Mouse (Mus musculus): ENCODE results near the gene Tmem117.

The Tmem117 gene

GRCm38 (mm10) chr15:95024401-95024800 is 395.4 kb downstream of the Tmem117 start:
- no peak for DNase-seq (ENCODE audit: low read depth, low spot score)

DNA sequence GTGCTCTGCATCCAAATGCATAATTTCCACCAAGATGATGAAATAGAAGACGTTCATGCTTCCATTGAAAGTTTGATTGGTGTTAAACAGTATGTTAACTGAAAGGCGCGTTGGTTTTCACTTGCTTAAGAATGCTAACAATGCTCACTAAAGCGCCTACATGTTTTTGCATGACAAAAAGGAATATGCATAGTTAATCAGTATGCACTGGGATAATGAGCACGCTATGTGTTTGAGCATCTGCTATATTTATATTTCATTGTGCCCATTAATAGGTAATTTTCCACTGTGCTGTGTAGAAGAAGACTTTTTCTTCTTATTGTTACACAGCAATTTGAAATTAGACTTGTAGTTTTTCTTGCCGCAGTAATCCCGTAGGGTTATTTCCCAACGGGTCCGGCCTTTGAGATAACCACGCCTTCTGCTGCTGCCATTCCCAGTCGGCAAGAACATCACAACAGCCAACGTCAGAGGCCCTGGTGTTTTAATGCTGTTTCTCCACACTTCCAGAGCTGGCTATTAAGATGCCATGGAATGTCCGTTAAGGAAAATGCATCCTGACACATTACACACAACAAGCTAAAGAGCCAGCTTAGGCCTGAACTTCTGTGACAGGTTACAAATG is 399.9 kb downstream of the Tmem117 start:
- DNase-seq (ENCODE audit: low read depth, low spot score), result no peak

GRCm38 (mm10) chr15:95029487-95029875 is 400.4 kb downstream of the Tmem117 start:
- DNase-seq (ENCODE audit: low read depth, low spot score), result no peak

DNA sequence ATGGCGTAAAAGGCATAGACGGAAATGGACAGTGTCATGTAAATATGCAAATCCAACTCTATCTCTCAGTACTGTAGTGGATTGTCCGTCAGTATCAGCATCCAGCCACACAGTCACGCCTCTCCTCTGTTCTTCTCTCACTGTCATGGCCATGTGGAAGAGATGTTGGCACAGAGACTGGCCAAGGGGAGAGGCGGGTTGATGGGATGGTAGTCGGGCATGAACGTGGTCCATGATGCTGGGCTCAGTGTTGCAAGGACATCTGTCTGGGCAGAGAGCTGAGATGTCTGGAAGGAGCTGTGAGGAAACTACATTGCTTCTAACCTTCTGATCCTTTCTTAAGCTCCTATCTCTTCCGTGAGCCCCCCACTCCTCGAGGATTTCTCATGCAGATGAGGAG is 413.4 kb downstream of the Tmem117 start:
- no peak for DNase-seq (ENCODE audit: low read depth, low spot score)

DNA sequence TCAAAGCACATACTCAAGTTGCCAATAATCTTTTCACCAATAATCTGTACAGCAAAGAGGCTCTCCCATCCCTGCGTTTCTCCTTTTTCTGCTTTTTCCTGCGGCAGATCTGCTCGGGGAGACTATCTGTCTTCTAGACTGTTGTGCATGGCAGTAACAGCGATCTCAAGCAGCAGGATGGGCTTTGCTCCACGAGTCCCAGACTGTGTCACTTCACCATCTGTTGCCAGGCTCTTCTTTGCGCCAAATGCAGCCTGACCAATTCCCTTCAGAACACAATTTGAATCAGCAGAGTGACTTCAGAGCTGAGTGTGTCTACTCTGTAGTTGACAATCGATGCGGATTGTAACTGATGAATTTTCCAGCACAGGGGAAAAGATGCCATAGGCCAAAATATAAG is 415.0 kb downstream of the Tmem117 start:
- DNase-seq (ENCODE audit: low read depth, low spot score), result no peak

DNA sequence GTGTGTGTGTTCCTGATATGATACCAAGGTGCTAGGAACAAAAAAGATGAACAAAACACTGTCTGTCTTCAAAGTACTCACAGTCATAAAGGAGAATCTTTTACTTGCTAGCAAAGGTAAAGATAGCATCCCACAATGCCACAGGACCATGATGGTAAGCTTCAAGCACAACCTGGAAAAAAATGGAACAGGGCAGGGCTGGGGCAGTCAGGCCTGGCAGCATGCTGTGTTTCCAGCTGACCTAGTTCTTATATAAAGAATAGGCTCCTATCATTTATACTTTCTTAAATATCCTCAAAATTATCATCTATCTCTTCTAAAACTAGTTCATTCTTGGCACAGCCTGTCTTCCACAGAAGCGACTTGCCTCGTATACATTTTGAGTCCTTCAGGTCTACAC is 418.5 kb downstream of the Tmem117 start:
- no peak for DNase-seq (ENCODE audit: low read depth, low spot score)

GRCm38 (mm10) chr15:95049171-95049729 is 420.2 kb downstream of the Tmem117 start:
- DNase-seq (ENCODE audit: low read depth, low spot score), result no peak

DNA sequence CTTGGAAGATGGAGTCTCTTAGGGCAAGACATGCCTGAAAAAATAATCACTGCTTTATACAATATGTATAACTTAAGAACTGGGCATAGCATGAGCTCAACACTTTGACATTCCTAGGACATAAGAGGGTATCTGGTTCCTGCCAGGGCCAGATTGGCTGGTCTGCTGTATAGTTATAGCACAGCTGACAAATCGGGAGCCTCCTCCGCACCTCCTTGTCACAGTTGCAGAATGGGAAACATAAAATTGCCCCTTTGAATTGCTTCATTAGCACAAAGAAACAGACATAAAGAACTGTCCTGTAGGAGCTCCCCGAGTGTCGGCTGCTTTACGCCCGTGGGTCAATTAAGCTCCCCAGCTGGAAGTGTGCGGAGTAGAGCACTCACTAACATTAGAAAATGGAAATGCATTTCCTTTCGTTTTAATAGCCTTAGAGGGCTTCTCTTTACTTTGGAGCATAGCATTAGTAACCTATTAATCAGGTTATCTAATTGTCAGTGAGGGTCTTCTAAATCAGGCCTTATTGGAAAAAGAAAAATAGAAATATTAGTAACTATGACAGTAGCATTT is 426.1 kb downstream of the Tmem117 start:
- no peak for DNase-seq (ENCODE audit: low read depth, low spot score)

- no peak for DNase-seq (ENCODE audit: low read depth, low spot score)
Measured at GRCm38 (mm10) chr15:95068023-95068422, 439.0 kb downstream of the Tmem117 start.

GRCm38 (mm10) chr15:95068799-95069198 is 439.8 kb downstream of the Tmem117 start:
- DNase-seq (ENCODE audit: low read depth, low spot score), result no peak

GRCm38 (mm10) chr15:95070881-95071280 is 441.8 kb downstream of the Tmem117 start:
- DNase-seq (ENCODE audit: low read depth, low spot score), result no peak

- no peak for DNase-seq (ENCODE audit: low read depth, low spot score)
Measured at GRCm38 (mm10) chr15:95075356-95075755, 446.3 kb downstream of the Tmem117 start.

GRCm38 (mm10) chr15:95081654-95082053 is 452.6 kb downstream of the Tmem117 start:
- DNase-seq (ENCODE audit: low read depth, low spot score), result no peak

DNA sequence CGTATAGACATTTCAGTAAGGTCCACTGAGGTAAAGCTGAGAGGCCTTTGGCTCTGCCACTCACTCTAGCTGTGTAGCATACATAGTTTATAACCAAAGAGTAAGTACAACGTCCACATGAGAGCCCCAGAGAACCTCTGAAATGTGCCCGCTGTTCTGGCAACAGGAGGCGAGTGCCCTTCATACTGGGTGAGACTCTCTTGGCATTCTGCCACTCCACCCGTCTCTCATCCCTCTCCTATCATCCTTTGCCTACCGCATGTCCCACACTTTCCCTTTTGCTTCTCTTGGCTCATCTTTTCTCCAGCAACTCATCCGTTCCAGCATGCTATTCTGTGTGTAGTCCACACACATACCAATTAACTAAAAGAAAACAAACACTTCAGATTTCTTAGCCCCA is 456.9 kb downstream of the Tmem117 start:
- DNase-seq (ENCODE audit: low read depth, low spot score), result no peak

GRCm38 (mm10) chr15:95100133-95100532 is 471.1 kb downstream of the Tmem117 start:
- no peak for DNase-seq (ENCODE audit: low read depth, low spot score)

DNA sequence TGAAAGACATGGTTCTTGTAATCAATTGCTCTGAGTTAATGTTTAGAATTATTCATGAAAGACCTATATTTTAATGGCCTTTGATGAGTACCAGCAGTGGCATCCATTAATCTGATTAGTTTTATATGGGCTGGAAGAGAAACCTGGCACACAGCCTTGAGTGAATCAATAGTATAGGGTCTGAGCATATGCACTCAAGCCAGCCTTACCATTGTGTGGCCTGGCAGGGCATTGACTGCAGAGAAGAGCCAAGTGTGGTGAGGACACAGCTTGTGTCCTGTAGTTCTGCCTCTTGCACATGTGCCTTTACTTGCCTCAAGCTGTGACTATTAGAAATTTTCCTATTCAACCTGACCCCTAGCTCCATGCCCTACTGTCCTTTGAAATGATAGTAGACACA is 472.5 kb downstream of the Tmem117 start:
- no peak for DNase-seq (ENCODE audit: low read depth, low spot score)

DNA sequence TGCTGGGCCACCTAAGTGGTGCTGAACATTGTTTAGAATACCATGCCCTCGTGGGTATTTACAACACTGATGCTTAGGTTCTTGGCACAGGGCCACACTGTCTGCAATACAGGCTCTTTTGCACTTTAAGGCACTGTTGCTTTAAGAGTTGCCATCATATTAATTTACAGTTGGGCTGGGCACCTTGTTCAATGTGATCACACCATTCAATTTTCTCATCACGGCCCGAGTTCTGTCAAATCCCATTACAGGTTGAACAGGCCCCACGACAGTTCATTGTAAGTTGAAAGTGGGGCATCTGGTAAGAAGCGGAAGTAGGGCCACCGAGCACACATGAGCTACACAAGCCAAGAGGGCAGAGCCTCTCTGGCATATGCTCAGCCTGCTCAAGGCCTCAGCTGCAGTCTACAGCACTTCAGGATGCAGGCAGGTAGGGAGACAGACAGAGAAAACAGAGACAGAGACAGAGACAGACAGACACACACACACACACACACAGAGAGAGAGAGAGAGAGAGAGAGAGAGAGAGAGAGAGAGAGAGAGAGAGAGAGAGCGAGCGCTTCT is 478.3 kb downstream of the Tmem117 start:
- DNase-seq (ENCODE audit: low read depth, low spot score), result no peak

DNA sequence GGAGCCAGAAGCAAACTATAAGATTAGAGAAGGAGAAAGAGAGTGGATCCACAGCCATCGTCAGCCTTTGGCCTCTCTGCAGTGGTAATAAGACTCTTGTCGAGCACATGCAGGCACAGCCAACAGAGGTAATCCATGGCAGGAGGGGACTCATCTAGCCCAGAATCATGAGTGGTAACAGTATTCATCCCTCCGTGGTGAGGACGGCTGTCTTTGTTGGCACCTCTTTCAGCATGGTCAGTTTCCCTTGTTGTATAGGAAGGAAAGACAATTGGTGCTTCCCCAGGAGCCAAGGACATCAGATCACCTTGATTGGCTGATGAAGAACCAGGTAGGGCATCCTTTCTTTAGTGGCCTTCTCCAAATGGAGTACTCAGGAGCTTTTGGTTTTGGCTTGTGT is 479.6 kb downstream of the Tmem117 start:
- no peak for DNase-seq (ENCODE audit: low read depth, low spot score)

DNA sequence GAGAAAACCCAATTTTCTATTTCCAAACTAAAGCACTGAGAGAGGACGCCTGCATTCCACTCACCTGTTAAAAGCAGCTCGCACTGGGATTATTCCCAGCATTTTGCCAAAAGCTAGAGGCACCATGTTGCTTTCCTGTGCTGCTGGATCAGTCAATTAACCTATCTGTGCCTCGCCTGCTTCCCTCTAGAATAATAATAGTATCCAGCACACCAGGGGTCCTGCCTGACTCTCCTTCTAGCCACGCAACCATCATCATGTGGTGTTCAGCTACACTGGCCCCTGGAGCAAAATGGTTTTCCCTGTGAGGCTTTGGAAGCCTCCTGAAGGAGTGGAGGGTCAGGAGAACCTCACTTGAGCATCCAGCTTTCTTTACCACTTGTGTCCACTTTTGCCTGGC is 502.4 kb downstream of the Tmem117 start:
- DNase-seq (ENCODE audit: low read depth, low spot score), result no peak

DNA sequence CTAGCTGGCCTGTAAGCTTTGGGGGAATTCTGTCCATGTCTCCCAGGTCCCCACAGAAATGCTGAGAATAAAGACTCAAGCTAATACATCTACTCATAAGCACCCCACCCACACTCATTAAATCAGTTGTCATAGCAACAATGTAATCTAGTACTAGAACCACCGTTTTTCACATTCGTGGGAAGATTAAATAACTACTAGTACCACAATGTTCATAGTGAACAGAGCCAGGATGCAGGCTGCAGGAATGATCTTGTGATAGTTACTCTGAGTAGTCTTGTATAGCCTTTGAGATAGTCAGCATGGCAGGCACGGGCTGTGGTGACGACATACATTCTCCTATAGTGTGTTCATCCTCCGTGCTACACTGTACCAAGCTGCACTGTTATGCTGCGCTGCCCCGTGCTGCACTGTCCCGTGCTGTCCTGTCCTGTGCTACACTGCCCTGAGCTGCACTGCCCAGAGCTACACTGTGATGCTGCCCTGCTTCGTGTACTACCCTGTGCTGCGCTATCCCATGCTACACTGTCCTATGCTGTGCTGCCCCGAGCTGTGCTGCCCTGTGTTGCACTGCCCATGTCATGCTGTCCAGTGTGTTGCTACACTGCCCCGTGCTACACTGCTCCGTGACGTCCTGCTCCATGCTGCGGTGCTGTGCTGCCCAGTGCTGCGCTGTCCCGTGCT is 507.0 kb downstream of the Tmem117 start:
- no peak for DNase-seq (ENCODE audit: low read depth, low spot score)

- DNase-seq (ENCODE audit: low read depth, low spot score), result no peak
Measured at GRCm38 (mm10) chr15:95137018-95137810, 508.2 kb downstream of the Tmem117 start.

Data from retina, adult 2 months (tissue).